Mouse (Mus musculus) midbrain, postnatal 0 days (tissue): ENCODE data around the gene Prkcq. TPM values are rescaled to one million over a fixed set of nuclear protein-coding genes. Genes with fewer than 3 reads are reported as not detected.

ENCODE experiments used
- ATAC-seq: fragments of 200-750 bp; cut with Nextera tagmentation; 2 replicates; pipeline ENCODE4 v1.8.0; 2017; ENCODE audit warnings: moderate number of reproducible peaks, mild to moderate bottlenecking, moderate TSS enrichment, moderate library complexity; ENCODE audit not compliant: low FRiP score
- DNase-seq: peaks from one replicate; pipeline ENCODE4 v3.0.0-alpha.2; 2015; ENCODE audit warnings: low spot score
- H3K27ac ChIP-seq: fragments of 300-500 bp; sonication (generic); 2 replicates; pipeline ENCODE4 v1.5.1; 2014; ENCODE audit warnings: low read depth, mild to moderate bottlenecking, low read length, mixed read lengths
- H3K27me3 ChIP-seq: fragments of 300-500 bp; sonication (generic); 2 replicates; pipeline ENCODE4 v1.6.1; 2014; ENCODE audit warnings: low read length, control low read depth, mixed read lengths; ENCODE audit not compliant: insufficient read depth
- H3K36me3 ChIP-seq: fragments of 300-500 bp; sonication (generic); 2 replicates; pipeline ENCODE4 v1.6.1; 2014; ENCODE audit warnings: low read length, control low read depth, mixed read lengths; ENCODE audit not compliant: insufficient read depth
- H3K4me1 ChIP-seq: fragments of 300-500 bp; sonication (generic); 2 replicates; pipeline ENCODE4 v1.6.1; 2014; ENCODE audit warnings: mild to moderate bottlenecking, control low read depth, antibody characterized with exemption, low read length, mixed read lengths; ENCODE audit not compliant: insufficient read depth
- H3K4me2 ChIP-seq: fragments of 300-500 bp; sonication (generic); 2 replicates; pipeline ENCODE4 v1.6.1; 2014; ENCODE audit warnings: low read depth, mild to moderate bottlenecking, low read length, mixed read lengths; ENCODE audit not compliant: poor library complexity, severe bottlenecking
- H3K4me3 ChIP-seq: fragments of 300-500 bp; sonication (generic); 2 replicates; pipeline ENCODE4 v1.5.1; 2014; ENCODE audit warnings: low read depth, mild to moderate bottlenecking, low read length, moderate library complexity
- H3K9ac ChIP-seq: fragments of 300-500 bp; sonication (generic); replicated peaks from 2 replicates; pipeline ENCODE4 v1.6.1; 2014; ENCODE audit warnings: mild to moderate bottlenecking, low read length, moderate library complexity, mixed read lengths; ENCODE audit not compliant: poor library complexity, severe bottlenecking
- H3K9me3 ChIP-seq: fragments of 300-500 bp; sonication (generic); 2 replicates; pipeline ENCODE4 v1.6.1; 2016; ENCODE audit warnings: low read length, control low read depth
- CTCF ChIP-seq: IDR thresholded peaks from 2 replicates; pipeline ENCODE4 v1.5.1; 2016; ENCODE audit warnings: antibody characterized with exemption, mild to moderate bottlenecking
- WGBS: fragments of 180-500 bp; shearing (Covaris S2); extraction: QIAGEN DNeasy Blood & Tissue Kit; methylation state at CpG from one replicate; pipeline ENCODE4 v1.1.7; 2014; 5-methylcytosine and 5-hydroxymethylcytosine counted together
- polyA plus RNA-seq: library from polyadenylated mRNA; unstranded; fragments of >200 nt; fragmentation: Nextera tagmentation; extraction: Ambion mirVana; gene quantifications from 2 replicates; pipeline ENCODE4 v1.2.1, GENCODE M21; 2015
- total RNA-seq: library from RNA; depleted of rRNA; stranded (reverse); fragments of >200 nt; gene quantifications from 2 replicates; pipeline ENCODE4 v1.2.3, GENCODE M21; 2014

The Prkcq gene
- total and polyA plus RNA-seq, 2 experiments from 2014 or later, result 7.1 to 8.2 TPM

DNA sequence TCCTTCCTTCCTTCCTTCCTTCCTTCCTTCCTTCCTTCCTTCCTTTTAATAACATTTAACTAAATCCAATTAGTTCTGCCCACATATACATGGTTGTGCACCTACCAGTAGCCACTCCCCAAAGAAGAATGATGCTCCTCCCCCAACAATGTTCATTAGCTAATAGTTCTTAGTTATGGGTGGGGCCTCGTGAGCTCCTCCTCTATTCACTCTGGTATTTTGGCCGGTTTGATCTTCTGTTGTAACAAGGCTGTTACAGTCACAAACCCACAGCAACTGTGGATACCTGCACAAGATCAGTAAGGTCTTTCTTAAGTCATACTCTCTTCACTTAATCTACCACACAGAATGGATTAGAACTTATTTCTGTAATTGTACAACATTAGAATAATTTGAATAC lies 24.2 kb downstream of the Prkcq start:
- H3K36me3 ChIP-seq, result no peaks in the 10 kb centered on the region
- ATAC-seq (no peak), DNase-seq (no peak)
- no peak overlapping the region for H3K27ac ChIP-seq
- H3K27me3 ChIP-seq, result no peaks in the 10 kb centered on the region
- no peak overlapping the region for H3K4me3 ChIP-seq
- 0 out of 2 replicates have a peak, but pooled peaks cover 3% of the 10 kb centered on the region for H3K4me1 ChIP-seq
- no peak overlapping the region for H3K4me2 ChIP-seq
- no peak overlapping the region for H3K9ac ChIP-seq
- no peaks in the 10 kb centered on the region for H3K9me3 ChIP-seq
- no peak for TF ChIP-seq CTCF
- WGBS, result 88% methylated on average over 2 of the region's 2 CpGs

DNA sequence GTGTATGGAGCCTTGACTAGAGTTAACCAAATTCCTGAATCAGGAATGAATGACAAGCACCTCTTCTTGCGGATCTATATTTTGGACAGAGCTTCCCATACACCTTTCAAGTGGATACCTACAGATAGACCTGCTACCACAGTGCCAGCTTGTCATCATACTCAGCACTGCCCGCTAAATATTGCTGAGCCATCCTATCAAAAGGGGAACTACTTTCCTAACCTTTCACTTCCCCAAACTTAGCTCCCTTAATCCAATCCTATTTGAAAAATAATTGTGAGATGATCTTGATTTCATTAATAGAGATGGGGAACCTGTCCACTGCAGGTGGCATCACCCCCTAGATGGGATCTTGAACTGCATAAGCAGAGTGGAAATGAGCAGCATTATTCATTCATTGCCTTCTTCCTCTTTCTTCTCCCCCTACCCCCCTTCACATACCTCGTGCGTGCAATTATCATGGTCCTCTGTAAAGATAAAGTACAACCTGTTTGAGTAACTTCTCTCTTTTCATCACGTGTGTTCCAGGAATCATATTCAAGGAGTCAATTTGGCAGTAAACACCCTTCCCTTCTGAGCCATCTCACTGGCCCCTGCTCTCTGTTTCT lies 25.1 kb downstream of the Prkcq start:
- no peak overlapping the region for H3K9ac ChIP-seq
- no peaks in the 10 kb centered on the region for H3K36me3 ChIP-seq
- 0 out of 2 replicates have a peak, but pooled peaks cover 3% of the 10 kb centered on the region for H3K4me1 ChIP-seq
- WGBS, result 90% methylated on average over 5 of the region's 5 CpGs
- no peak overlapping the region for H3K4me2 ChIP-seq
- no peaks in the 10 kb centered on the region for H3K9me3 ChIP-seq
- no peak for DNase-seq
- no peak overlapping the region for H3K4me3 ChIP-seq
- no peak for ATAC-seq
- no peak overlapping the region for H3K27ac ChIP-seq
- TF ChIP-seq CTCF, result no peak
- H3K27me3 ChIP-seq, result no peaks in the 10 kb centered on the region

DNA sequence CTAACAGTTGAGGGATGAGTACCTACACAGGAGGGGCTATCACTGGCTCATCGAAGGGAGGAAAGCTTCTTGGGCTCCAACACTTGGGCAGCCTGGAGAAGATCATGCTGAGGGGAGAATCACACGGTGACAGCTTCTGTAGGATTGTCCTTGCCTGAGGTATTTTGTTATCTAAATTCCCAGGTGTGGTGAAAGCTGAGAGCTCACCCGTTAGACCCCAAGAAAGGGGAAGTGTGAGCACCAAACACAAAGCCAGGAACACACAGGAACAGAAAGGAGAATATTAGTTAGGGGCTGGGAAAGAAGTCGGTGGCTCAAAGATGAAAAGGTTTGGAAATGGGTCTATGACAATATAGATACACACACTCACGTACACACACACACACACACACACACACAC lies 27.7 kb downstream of the Prkcq start:
- TF ChIP-seq CTCF, result no peak
- ATAC-seq (no peak), DNase-seq (no peak)
- no peaks in the 10 kb centered on the region for H3K36me3 ChIP-seq
- 84% methylated on average over 5 of the region's 5 CpGs for WGBS
- no peak overlapping the region for H3K4me2 ChIP-seq
- no peak overlapping the region for H3K4me3 ChIP-seq
- H3K27ac ChIP-seq, result no peak overlapping the region
- no peaks in the 10 kb centered on the region for H3K27me3 ChIP-seq
- no peak overlapping the region for H3K9ac ChIP-seq
- no peaks in the 10 kb centered on the region for H3K9me3 ChIP-seq
- H3K4me1 ChIP-seq, result no peaks in the 10 kb centered on the region

- H3K36me3 ChIP-seq, result no peaks in the 10 kb centered on the region
- no peak overlapping the region for H3K4me2 ChIP-seq
- H3K27me3 ChIP-seq, result no peaks in the 10 kb centered on the region
- H3K27ac ChIP-seq, result no peak overlapping the region
- DNase-seq, result no peak
- no peak for TF ChIP-seq CTCF
- no peaks in the 10 kb centered on the region for H3K9me3 ChIP-seq
- 92% methylated on average over 11 of the region's 11 CpGs for WGBS
- no peak for ATAC-seq
- H3K4me1 ChIP-seq, result no peaks in the 10 kb centered on the region
- no peak overlapping the region for H3K4me3 ChIP-seq
- no peak overlapping the region for H3K9ac ChIP-seq
Measured at GRCm38 (mm10) chr2:11202841-11203240, 30.9 kb downstream of the Prkcq start.

DNA sequence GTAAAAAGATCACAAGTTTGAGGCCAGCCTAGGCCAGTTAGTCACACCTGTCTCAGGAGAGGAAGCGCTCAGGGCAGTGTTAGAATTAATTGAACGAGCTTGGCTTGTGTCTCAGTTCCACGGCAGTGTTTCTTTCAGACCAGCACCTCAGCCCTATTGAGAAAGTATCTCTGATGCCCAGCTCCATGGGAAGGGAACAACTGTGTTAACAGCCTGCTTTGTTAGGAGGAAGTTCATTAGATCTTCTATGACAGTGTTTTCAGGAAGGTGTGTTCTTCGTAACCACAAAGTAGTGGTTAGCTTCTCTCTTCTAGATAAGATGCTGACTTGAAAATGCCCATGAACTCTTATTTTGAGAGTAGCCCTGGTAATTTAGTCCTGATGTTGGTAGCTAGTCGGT lies 31.4 kb downstream of the Prkcq start:
- no peak for ATAC-seq
- no peaks in the 10 kb centered on the region for H3K27me3 ChIP-seq
- no peak overlapping the region for H3K4me2 ChIP-seq
- no peaks in the 10 kb centered on the region for H3K4me1 ChIP-seq
- H3K27ac ChIP-seq, result no peak overlapping the region
- TF ChIP-seq CTCF, result no peak
- H3K9ac ChIP-seq, result no peak overlapping the region
- WGBS, result 80% methylated on average over 5 of the region's 5 CpGs
- no peaks in the 10 kb centered on the region for H3K9me3 ChIP-seq
- H3K4me3 ChIP-seq, result no peak overlapping the region
- H3K36me3 ChIP-seq, result no peaks in the 10 kb centered on the region
- no peak for DNase-seq

DNA sequence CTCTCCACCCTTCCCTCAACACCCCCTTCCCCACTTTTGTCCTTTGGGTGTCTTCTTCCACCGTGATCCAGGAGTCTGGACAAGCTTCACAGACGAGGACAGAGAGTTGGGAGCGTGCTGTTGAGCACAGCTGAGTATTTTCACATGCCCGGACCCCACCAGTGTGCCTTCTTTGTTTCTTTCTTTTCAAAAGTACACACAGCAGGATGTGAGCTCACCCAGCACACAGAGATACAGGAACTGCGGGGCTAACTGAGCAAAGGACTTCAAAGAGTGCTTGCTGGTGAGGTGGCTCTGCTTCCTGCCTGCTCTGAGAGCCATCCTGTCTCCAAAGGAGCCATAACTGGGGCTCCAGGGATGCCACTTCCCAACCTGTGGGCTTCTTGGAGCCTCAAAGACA lies 32.3 kb downstream of the Prkcq start:
- H3K4me3 ChIP-seq, result no peak overlapping the region
- DNase-seq, result no peak
- H3K27me3 ChIP-seq, result no peaks in the 10 kb centered on the region
- H3K27ac ChIP-seq, result no peak overlapping the region
- no peak for ATAC-seq
- no peaks in the 10 kb centered on the region for H3K4me1 ChIP-seq
- no peak for TF ChIP-seq CTCF
- WGBS, result 72% methylated on average over 5 of the region's 5 CpGs
- H3K9ac ChIP-seq, result no peak overlapping the region
- no peaks in the 10 kb centered on the region for H3K9me3 ChIP-seq
- H3K36me3 ChIP-seq, result no peaks in the 10 kb centered on the region
- H3K4me2 ChIP-seq, result no peak overlapping the region
